Mouse (Mus musculus) right cerebral cortex, postnatal 4 days (tissue): ENCODE data around the gene Rps13.
"Not testable (repeated sequence)": the region's sequence is repeated elsewhere in the genome, so short reads cannot be mapped to it uniquely, and the experiment has no call there.

Source experiments
- DNase-seq: peaks from one replicate; pipeline ENCODE4 v3.0.0-alpha.2; 2022

Gene Rps13

GRCm38 (mm10) chr7:116333713-116334668 lies at the start of gene Rps13:
Rps13 (minus strand) TSS chr7:116334195.
- DNase-seq: peak; percentile 98

- not testable (repeated sequence) for DNase-seq
Measured at GRCm38 (mm10) chr7:116379181-116379580, 45.2 kb upstream of the Rps13 start.

GRCm38 (mm10) chr7:116374284-116374683 lies 40.3 kb upstream of the Rps13 start:
- DNase-seq: no peak

- DNase-seq: peak; percentile 45
Measured at GRCm38 (mm10) chr7:116336226-116336625, 2.2 kb upstream of the Rps13 start.

GRCm38 (mm10) chr7:116335133-116335532 lies 1.1 kb upstream of the Rps13 start:
- DNase-seq: no peak

- DNase-seq: no peak
Measured at GRCm38 (mm10) chr7:116334669-116335038, 659 bp upstream of the Rps13 start.

- no peak for DNase-seq
Measured at GRCm38 (mm10) chr7:116331246-116331645, 2.7 kb downstream of the Rps13 start.

- DNase-seq: no peak
Measured at GRCm38 (mm10) chr7:116329858-116330257, 4.1 kb downstream of the Rps13 start.

GRCm38 (mm10) chr7:116328777-116329176 lies 5.2 kb downstream of the Rps13 start:
- no peak for DNase-seq

GRCm38 (mm10) chr7:116327901-116328300 lies 6.1 kb downstream of the Rps13 start:
- no peak for DNase-seq

GRCm38 (mm10) chr7:116323331-116323964 lies 10.5 kb downstream of the Rps13 start:
- DNase-seq: peak; percentile 67

- DNase-seq: no peak
Measured at GRCm38 (mm10) chr7:116309456-116309855, 24.5 kb downstream of the Rps13 start.

- no peak for DNase-seq
Measured at GRCm38 (mm10) chr7:116308632-116308991, 25.4 kb downstream of the Rps13 start.

- DNase-seq: peak; percentile 28
Measured at GRCm38 (mm10) chr7:116307871-116308631, 25.9 kb downstream of the Rps13 start, which contains the start of gene Plekha7. Plekha7 (minus strand) TSS chr7:116308376.

GRCm38 (mm10) chr7:116307099-116307870 lies 26.7 kb downstream of the Rps13 start:
- DNase-seq: peak; percentile 70

- no peak for DNase-seq
Measured at GRCm38 (mm10) chr7:116306601-116307000, 27.4 kb downstream of the Rps13 start.

- DNase-seq: no peak
Measured at GRCm38 (mm10) chr7:116301661-116302311, 32.2 kb downstream of the Rps13 start.

- DNase-seq: no peak
Measured at GRCm38 (mm10) chr7:116301144-116301543, 32.9 kb downstream of the Rps13 start.

- DNase-seq: no peak
Measured at GRCm38 (mm10) chr7:116298851-116299250, 35.1 kb downstream of the Rps13 start.

- DNase-seq: peak; percentile 27
Measured at GRCm38 (mm10) chr7:116298389-116298788, 35.6 kb downstream of the Rps13 start.

GRCm38 (mm10) chr7:116294961-116295360 lies 39.0 kb downstream of the Rps13 start:
- no peak for DNase-seq

- DNase-seq: no peak
Measured at GRCm38 (mm10) chr7:116292377-116292776, 41.6 kb downstream of the Rps13 start.
